Mouse (Mus musculus) hindbrain, embryonic 11.5 days (tissue): ENCODE results near the gene Gosr2. TPM values are rescaled to one million over a fixed set of nuclear protein-coding genes. Genes with fewer than 3 reads are reported as not detected.

Experiments used
- ATAC-seq: fragments of 200-750 bp; cut with Nextera tagmentation; 2 replicates; pipeline ENCODE4 v1.8.0; 2017; ENCODE audit warnings: mild to moderate bottlenecking, moderate TSS enrichment, moderate library complexity; ENCODE audit not compliant: low FRiP score
- DNase-seq: peaks from one replicate; pipeline ENCODE4 v3.0.0-alpha.2; 2015; ENCODE audit warnings: low spot score
- H3K27ac ChIP-seq: fragments of 300-500 bp; sonication (generic); 2 replicates; pipeline ENCODE4 v1.5.1; 2014; ENCODE audit warnings: mild to moderate bottlenecking, low read depth, low read length
- H3K27me3 ChIP-seq: fragments of 300-500 bp; sonication (generic); 2 replicates; pipeline ENCODE4 v1.6.1; 2014; ENCODE audit warnings: mild to moderate bottlenecking, low read length, moderate library complexity, mixed read lengths; ENCODE audit not compliant: control insufficient read depth, insufficient read depth
- H3K36me3 ChIP-seq: fragments of 300-500 bp; sonication (generic); 2 replicates; pipeline ENCODE4 v1.6.1; 2014; ENCODE audit warnings: mild to moderate bottlenecking, low read length, moderate library complexity, mixed read lengths; ENCODE audit not compliant: control insufficient read depth, insufficient read depth
- H3K4me1 ChIP-seq: fragments of 300-500 bp; sonication (generic); replicated peaks from 2 replicates; pipeline ENCODE4 v1.6.1; 2014; ENCODE audit warnings: low read length, mixed read lengths; ENCODE audit not compliant: control insufficient read depth, insufficient read depth
- H3K4me2 ChIP-seq: fragments of 300-500 bp; sonication (generic); replicated peaks from 2 replicates; pipeline ENCODE4 v1.6.1; 2014; ENCODE audit warnings: mild to moderate bottlenecking, low read depth, low read length
- H3K4me3 ChIP-seq: fragments of 300-500 bp; sonication (generic); 2 replicates; pipeline ENCODE4 v1.5.1; 2014; ENCODE audit warnings: low read depth, low read length
- H3K9ac ChIP-seq: fragments of 300-500 bp; sonication (generic); 2 replicates; pipeline ENCODE4 v1.6.1; 2014; ENCODE audit warnings: low read depth, low read length
- H3K9me3 ChIP-seq: fragments of 300-500 bp; sonication (generic); 2 replicates; pipeline ENCODE4 v1.6.1; 2016; ENCODE audit warnings: low read length; ENCODE audit not compliant: control insufficient read depth
- WGBS: fragments of 180-500 bp; shearing (Covaris S2); extraction: QIAGEN DNeasy Blood & Tissue Kit; methylation state at CpG from one replicate; pipeline ENCODE4 v1.1.7; 2014; 5-methylcytosine and 5-hydroxymethylcytosine counted together
- polyA plus RNA-seq: library from polyadenylated mRNA; unstranded; fragments of >200 nt; fragmentation: Nextera tagmentation; extraction: Ambion mirVana; gene quantifications from 2 replicates; pipeline ENCODE4 v1.2.1, GENCODE M21; 2014

The Gosr2 gene
- polyA plus RNA-seq, result 75.2 and 91.3 TPM in 2 replicates

DNA sequence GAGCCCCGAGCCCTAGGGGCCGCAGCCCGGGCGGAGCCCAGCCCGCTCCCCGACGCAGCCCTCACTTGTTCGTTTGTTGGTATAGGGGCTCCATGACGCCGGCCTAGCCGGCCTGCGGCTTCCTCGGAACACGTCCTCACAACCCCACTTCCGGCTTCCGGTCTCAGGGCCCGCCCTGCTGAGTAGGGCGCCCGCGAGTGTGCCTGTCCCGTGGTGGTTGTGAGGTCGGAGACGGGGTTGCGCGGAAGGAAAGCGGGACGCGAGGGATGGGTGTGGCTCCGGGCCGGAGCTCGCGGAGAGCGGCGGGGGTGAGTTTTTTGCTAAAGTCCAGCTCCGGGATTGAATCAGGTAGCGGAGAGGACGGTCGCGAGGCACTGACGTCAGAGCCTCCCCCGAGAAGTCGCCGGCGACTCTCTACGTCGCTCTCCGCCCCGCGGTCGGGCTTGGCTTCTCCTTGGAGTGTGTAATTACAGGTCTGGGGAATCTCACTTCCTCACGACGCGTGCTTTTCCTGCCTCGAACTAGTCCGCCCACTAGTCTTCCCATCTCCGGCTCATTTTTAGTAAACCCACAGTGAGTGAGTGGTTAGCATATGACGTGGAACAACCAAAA, at the start of gene Gosr2:
Gene Gosr2, minus strand, starts transcription at position 334 of the 612 bp plus-strand sequence.
- DNase-seq (peak; percentile 93), ATAC-seq (peak; percentile 96)
- H3K4me3 ChIP-seq, result peak within 1 kb of the TSS; percentile 92
- no peaks in the 10 kb centered on the region for H3K9me3 ChIP-seq
- WGBS, result 0% methylated on average over 57 of the region's 57 CpGs
- peak within 1 kb of the TSS; percentile 58 for H3K4me2 ChIP-seq
- H3K36me3 ChIP-seq, result no peaks in the 10 kb centered on the region
- H3K9ac ChIP-seq, result peak within 1 kb of the TSS; percentile 90
- peak within 1 kb of the TSS; percentile 95 for H3K27ac ChIP-seq
- 0 out of 2 replicates have a peak, but pooled peaks cover 2% of the 10 kb centered on the region for H3K4me1 ChIP-seq
- H3K27me3 ChIP-seq, result no peaks in the 10 kb centered on the region

- Histone ChIP-seq H3K4me1 (no peaks in the 10 kb centered on the region), H3K27ac (no peak overlapping the region), H3K4me2 (no peak overlapping the region), H3K27me3 (no peaks in the 10 kb centered on the region), H3K36me3 (no peaks in the 10 kb centered on the region), H3K9ac (no peak overlapping the region), H3K4me3 (no peak overlapping the region), H3K9me3 (no peaks in the 10 kb centered on the region)
- DNase-seq (no peak), ATAC-seq (no peak)
- WGBS, result 70% methylated on average over 19 of the region's 19 CpGs
Observed at GRCm38 (mm10) chr11:103735046-103735781, 37.5 kb upstream of the Gosr2 start.

- WGBS, result 63% methylated on average over 5 of the region's 5 CpGs
- no peaks in the 10 kb centered on the region for H3K4me1 ChIP-seq
- no peaks in the 10 kb centered on the region for H3K36me3 ChIP-seq
- H3K27me3 ChIP-seq, result no peaks in the 10 kb centered on the region
- H3K27ac ChIP-seq, result no peak overlapping the region
- no peak overlapping the region for H3K4me2 ChIP-seq
- no peak for DNase-seq
- ATAC-seq, result no peak
- H3K9me3 ChIP-seq, result no peaks in the 10 kb centered on the region
- no peak overlapping the region for H3K4me3 ChIP-seq
- H3K9ac ChIP-seq, result no peak overlapping the region
Observed at GRCm38 (mm10) chr11:103734411-103735045, 36.8 kb upstream of the Gosr2 start.

GRCm38 (mm10) chr11:103733961-103734360, 36.3 kb upstream of the Gosr2 start:
- 98% methylated on average over 2 of the region's 2 CpGs for WGBS
- Histone ChIP-seq H3K4me3 (no peak overlapping the region), H3K36me3 (no peaks in the 10 kb centered on the region), H3K27ac (no peak overlapping the region), H3K4me1 (no peaks in the 10 kb centered on the region), H3K9ac (no peak overlapping the region), H3K27me3 (no peaks in the 10 kb centered on the region), H3K9me3 (no peaks in the 10 kb centered on the region), H3K4me2 (no peak overlapping the region)
- DNase-seq, result no peak
- ATAC-seq, result no peak

GRCm38 (mm10) chr11:103733069-103733468, 35.4 kb upstream of the Gosr2 start:
- Histone ChIP-seq H3K27me3 (no peaks in the 10 kb centered on the region), H3K4me1 (no peaks in the 10 kb centered on the region), H3K27ac (no peak overlapping the region), H3K36me3 (no peaks in the 10 kb centered on the region), H3K9me3 (no peaks in the 10 kb centered on the region), H3K9ac (no peak overlapping the region), H3K4me3 (no peak overlapping the region), H3K4me2 (no peak overlapping the region)
- DNase-seq, result no peak
- ATAC-seq, result no peak
- 58% methylated on average over 4 of the region's 4 CpGs for WGBS

GRCm38 (mm10) chr11:103732306-103732705, 34.6 kb upstream of the Gosr2 start:
- ATAC-seq, result no peak
- 85% methylated on average over 7 of the region's 7 CpGs for WGBS
- Histone ChIP-seq H3K27ac (no peak overlapping the region), H3K36me3 (no peaks in the 10 kb centered on the region), H3K9me3 (no peaks in the 10 kb centered on the region), H3K4me2 (no peak overlapping the region), H3K9ac (no peak overlapping the region), H3K4me3 (no peak overlapping the region), H3K4me1 (no peaks in the 10 kb centered on the region), H3K27me3 (no peaks in the 10 kb centered on the region)
- no peak for DNase-seq

- H3K4me3 ChIP-seq, result no peak overlapping the region
- DNase-seq, result no peak
- no peak overlapping the region for H3K27ac ChIP-seq
- no peak for ATAC-seq
- H3K36me3 ChIP-seq, result no peaks in the 10 kb centered on the region
- WGBS, result 89% methylated on average over 9 of the region's 9 CpGs
- H3K4me2 ChIP-seq, result no peak overlapping the region
- H3K27me3 ChIP-seq, result no peaks in the 10 kb centered on the region
- no peaks in the 10 kb centered on the region for H3K4me1 ChIP-seq
- H3K9ac ChIP-seq, result no peak overlapping the region
- no peaks in the 10 kb centered on the region for H3K9me3 ChIP-seq
Observed at GRCm38 (mm10) chr11:103731594-103731993, 33.9 kb upstream of the Gosr2 start.

DNA sequence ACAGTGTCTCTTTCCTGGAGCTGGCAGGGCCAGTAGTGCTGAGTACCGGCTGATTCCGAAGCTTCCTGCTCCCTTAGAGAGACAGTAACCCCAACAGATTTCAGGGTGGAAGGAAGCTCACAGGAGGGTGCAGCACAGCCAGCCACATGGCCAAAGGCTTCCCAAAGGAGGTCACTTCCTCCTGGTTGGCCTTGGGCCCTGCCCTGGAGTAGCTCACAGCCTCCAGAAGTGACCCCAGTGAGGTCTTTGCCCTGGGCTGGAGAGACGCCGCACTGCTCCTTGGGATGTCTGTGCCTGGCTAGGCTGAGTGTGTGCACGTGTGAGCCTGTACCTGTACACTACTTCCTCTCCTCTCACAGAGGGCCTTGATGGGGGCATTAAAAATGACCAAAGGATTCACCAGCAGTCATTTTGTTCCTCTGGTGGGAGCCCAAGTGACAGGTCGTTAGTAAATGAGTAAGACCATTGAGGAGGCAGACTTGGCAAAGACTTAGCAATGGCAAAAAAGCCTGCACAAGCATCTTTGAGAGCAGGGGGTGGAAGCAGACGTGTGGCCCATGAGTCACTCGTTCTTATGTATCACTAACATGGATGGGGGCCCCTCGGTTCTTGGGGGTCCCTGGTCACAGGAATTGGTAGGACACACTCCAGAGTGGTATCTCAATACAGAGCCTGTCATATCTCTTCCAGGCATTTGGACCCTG, 31.7 kb upstream of the Gosr2 start:
- Histone ChIP-seq H3K4me2 (no peak overlapping the region), H3K27ac (no peak overlapping the region), H3K4me1 (no peaks in the 10 kb centered on the region), H3K9me3 (no peaks in the 10 kb centered on the region), H3K27me3 (no peaks in the 10 kb centered on the region), H3K36me3 (no peaks in the 10 kb centered on the region), H3K9ac (no peak overlapping the region), H3K4me3 (no peak overlapping the region)
- ATAC-seq (no peak), DNase-seq (no peak)
- WGBS, result 72% methylated on average over 9 of the region's 9 CpGs
